In the genomic region with DNA sequence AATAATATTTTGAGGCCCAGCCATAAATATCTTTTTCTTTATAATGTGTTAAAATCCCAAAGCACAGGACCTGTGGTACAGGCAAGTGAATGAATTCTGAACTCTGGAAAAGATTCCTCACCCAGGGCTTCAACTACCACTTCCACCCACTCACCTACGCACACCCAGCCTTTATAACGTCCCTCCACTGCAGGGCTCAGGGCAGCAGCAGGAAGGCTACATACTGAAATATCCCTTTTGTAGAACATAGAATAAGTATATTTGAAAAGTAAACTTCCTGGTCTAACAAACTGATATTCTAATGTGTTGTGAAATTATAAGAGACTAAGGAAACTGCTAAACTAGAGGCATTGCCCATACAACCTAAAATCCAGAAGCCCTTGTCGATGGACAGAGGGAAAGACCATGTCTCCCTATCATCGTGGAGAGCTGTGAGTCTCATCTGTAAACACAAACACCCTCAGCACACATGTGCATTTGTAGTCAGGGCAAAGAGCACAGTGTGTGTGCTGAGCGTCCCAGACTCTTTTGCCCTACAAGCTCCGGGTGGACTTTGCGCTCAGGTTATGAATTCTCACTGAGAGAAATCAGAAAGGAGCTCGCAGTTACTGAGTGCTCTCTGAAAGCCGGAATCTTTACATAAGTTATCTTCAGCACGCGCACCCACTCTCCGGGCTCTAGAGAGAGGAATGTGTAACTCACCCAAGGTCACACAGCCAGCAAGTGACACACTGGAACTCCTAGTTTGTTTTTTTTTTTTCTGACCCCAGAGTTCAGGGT, we compare ENCODE assay signal across 10 mouse cellular contexts. TPM values are rescaled to one million over a fixed set of nuclear protein-coding genes. Genes with fewer than 3 reads are reported as not detected.
DNase-seq lines count a peak whose midpoint lies in the region; ATAC-seq and TF ChIP-seq lines count a peak whose summit lies in the region.
"Had no signal": no experiment of that assay in that cellular context is flagged by ENCODE, and none has a peak within 500 bp of the region (broad histone marks: within the 10 kb centered on the region; RNA-seq: fewer than 3 reads in every experiment).

No protein-coding gene starts in this region.

- no peaks in the 10 kb centered on the region for H3K9me3 ChIP-seq in lung, embryonic 16.5 days (ENCODE audit: control insufficient read depth, low read length)
- no peaks in the 10 kb centered on the region for H3K9me3 ChIP-seq in hindbrain, embryonic 11.5 days (ENCODE audit: control insufficient read depth, low read length)
- no peaks in the 10 kb centered on the region for H3K9me3 ChIP-seq in midbrain, embryonic 14.5 days (ENCODE audit: control insufficient read depth, low read length)
- H3K9me3 ChIP-seq: embryonic facial prominence, embryonic 13.5 days; limb, embryonic 13.5 days had no signal

- 33% methylated on average over 12 of the region's 12 CpGs for whole genome bisulfite sequencing in lung, embryonic 16.5 days
- WGBS in hindbrain, embryonic 11.5 days = 86% methylated on average over 12 of the region's 12 CpGs
- 89% methylated on average over 12 of the region's 12 CpGs for WGBS in midbrain, embryonic 14.5 days

- H3K4me1 ChIP-seq in testis, adult 2 months (ENCODE audit: control insufficient read depth, insufficient read depth, low read length) = peaks cover 21% of the 10 kb centered on the region
- H3K4me1 ChIP-seq in lung, embryonic 16.5 days (replicated peaks; ENCODE audit: control insufficient read depth, insufficient read depth, low read length) = no peaks in the 10 kb centered on the region; the same call in 1 of the 2 replicates
- H3K4me1 ChIP-seq in hindbrain, embryonic 11.5 days (replicated peaks; ENCODE audit: control insufficient read depth, insufficient read depth, low read length) = no peaks in the 10 kb centered on the region
- no peaks in the 10 kb centered on the region for H3K4me1 ChIP-seq in midbrain, embryonic 14.5 days (ENCODE audit: control insufficient read depth, insufficient read depth, low read length)
- H3K4me1 ChIP-seq: embryonic facial prominence, embryonic 13.5 days; limb, embryonic 13.5 days had no signal

- no peak for TF ChIP-seq CTCF in testis, adult 2 months (IDR thresholded peaks at IDR 0.05; ENCODE audit: control insufficient read depth, insufficient read depth, insufficient replicate concordance, low read depth, low read length)

- no peak overlapping the region for H3K4me2 ChIP-seq in lung, embryonic 16.5 days (ENCODE audit: low read depth, low read length)
- H3K4me2 ChIP-seq in hindbrain, embryonic 11.5 days (replicated peaks; ENCODE audit: low read depth, low read length) = no peak overlapping the region
- H3K4me2 ChIP-seq in midbrain, embryonic 14.5 days (ENCODE audit: low read length) = no peak overlapping the region
- H3K4me2 ChIP-seq: embryonic facial prominence, embryonic 13.5 days; limb, embryonic 13.5 days had no signal

- no peaks in the 10 kb centered on the region for H3K36me3 ChIP-seq in testis, adult 2 months (ENCODE audit: control insufficient read depth, insufficient read depth, low read length)
- no peaks in the 10 kb centered on the region for H3K36me3 ChIP-seq in lung, embryonic 16.5 days (ENCODE audit: control insufficient read depth, insufficient read depth, low read length)
- H3K36me3 ChIP-seq in hindbrain, embryonic 11.5 days (ENCODE audit: control insufficient read depth, insufficient read depth, low read length) = no peaks in the 10 kb centered on the region
- no peaks in the 10 kb centered on the region for H3K36me3 ChIP-seq in midbrain, embryonic 14.5 days (ENCODE audit: control insufficient read depth, insufficient read depth, low read length)
- H3K36me3 ChIP-seq: embryonic facial prominence, embryonic 13.5 days; limb, embryonic 13.5 days had no signal

- no peak overlapping the region for H3K9ac ChIP-seq in lung, embryonic 16.5 days (ENCODE audit: low read length)
- no peak overlapping the region for H3K9ac ChIP-seq in hindbrain, embryonic 11.5 days (ENCODE audit: low read depth, low read length)
- H3K9ac ChIP-seq in midbrain, embryonic 14.5 days (replicated peaks; ENCODE audit: low read length) = no peak overlapping the region
- H3K9ac ChIP-seq: embryonic facial prominence, embryonic 13.5 days; limb, embryonic 13.5 days had no signal

- peak; percentile 89 for ATAC-seq in lung, embryonic 16.5 days (ENCODE audit: low read depth)
- no peak for ATAC-seq in hindbrain, embryonic 11.5 days (ENCODE audit: low FRiP score)
- ATAC-seq in midbrain, embryonic 14.5 days (ENCODE audit: low FRiP score, low TSS enrichment) = no peak

- H3K27me3 ChIP-seq in testis, adult 2 months (ENCODE audit: control insufficient read depth, insufficient read depth, low read length) = no peaks in the 10 kb centered on the region
- no peaks in the 10 kb centered on the region for H3K27me3 ChIP-seq in lung, embryonic 16.5 days (ENCODE audit: control insufficient read depth, insufficient read depth, low read depth, low read length)
- no peaks in the 10 kb centered on the region for H3K27me3 ChIP-seq in hindbrain, embryonic 11.5 days (ENCODE audit: control insufficient read depth, insufficient read depth, low read length)
- H3K27me3 ChIP-seq in midbrain, embryonic 14.5 days (ENCODE audit: control insufficient read depth, insufficient read depth, low read length) = no peaks in the 10 kb centered on the region
- H3K27me3 ChIP-seq: embryonic facial prominence, embryonic 13.5 days; limb, embryonic 13.5 days had no signal

- peak overlapping the region; percentile 56 for H3K27ac ChIP-seq in testis, adult 2 months (ENCODE audit: control insufficient read depth, insufficient read depth, low read depth, low read length)
- peak overlapping the region; percentile 80 for H3K27ac ChIP-seq in lung, embryonic 16.5 days (ENCODE audit: low read length)
- H3K27ac ChIP-seq in hindbrain, embryonic 11.5 days (ENCODE audit: low read depth, low read length) = no peak overlapping the region
- H3K27ac ChIP-seq in midbrain, embryonic 14.5 days (replicated peaks; ENCODE audit: low read depth, low read length) = no peak overlapping the region
- H3K27ac ChIP-seq: embryonic facial prominence, embryonic 13.5 days; limb, embryonic 13.5 days had no signal

- DNase-seq in testis, postnatal 10 days (ENCODE audit: low spot score) = no peak
- DNase-seq in kidney, postnatal 36 days = peak; percentile 76 to 84
- no peak for DNase-seq in thymus, postnatal 36 days
- DNase-seq in hindbrain, embryonic 11.5 days (ENCODE audit: low spot score) = no peak
- no peak for DNase-seq in midbrain, embryonic 14.5 days
- DNase-seq: thymus, adult 18-20 months had no signal

- no peak for TF ChIP-seq POLR2A in testis, adult 2 months (IDR thresholded peaks at IDR 0.05; ENCODE audit: control insufficient read depth, low read depth, low read length)

- H3K4me3 ChIP-seq in testis, adult 2 months (ENCODE audit: control insufficient read depth, low read depth, low read length) = peak overlapping the region; percentile 22
- no peak overlapping the region for H3K4me3 ChIP-seq in lung, embryonic 16.5 days (ENCODE audit: low read length)
- no peak overlapping the region for H3K4me3 ChIP-seq in hindbrain, embryonic 11.5 days (ENCODE audit: low read depth, low read length)
- H3K4me3 ChIP-seq in midbrain, embryonic 14.5 days (replicated peaks; ENCODE audit: low read depth, low read length) = no peak overlapping the region
- H3K4me3 ChIP-seq: embryonic facial prominence, embryonic 13.5 days; limb, embryonic 13.5 days had no signal

RNA-seq across cellular contexts. Expression of gene Rreb1, which starts 46.1 kb away (rescaled TPM):
- 4.6 and 5.3 TPM in 2 replicates for polyA plus RNA-seq in testis, adult 2 months (2012; rRNA removed)
- 17.3 and 20.6 TPM in 2 replicates for polyA plus RNA-seq in lung, embryonic 16.5 days (2015; fragmentation: Nextera tagmentation; extraction: Ambion mirVana)
- 6.3 and 7.0 TPM in 2 replicates for polyA plus RNA-seq in hindbrain, embryonic 11.5 days (2014; fragmentation: Nextera tagmentation; extraction: Ambion mirVana)
- polyA plus RNA-seq in midbrain, embryonic 14.5 days (2014; fragmentation: Nextera tagmentation; extraction: Ambion mirVana) = 1.8 and 3.9 TPM in 2 replicates

Comparison
In these comparisons a context has a peak if more than half of its experiments do, and no peak if none do; other contexts are left out.
1. H3K27ac ChIP-seq: peak in testis, adult 2 months (single experiment) and lung, embryonic 16.5 days (single experiment); none in hindbrain, embryonic 11.5 days (single experiment) and midbrain, embryonic 14.5 days (single experiment).
2. DNase-seq: peak in kidney, postnatal 36 days (2 of 2); none in testis, postnatal 10 days (single experiment), thymus, postnatal 36 days (0 of 2), hindbrain, embryonic 11.5 days (single experiment) and midbrain, embryonic 14.5 days (single experiment).